Mouse (Mus musculus) myocyte (in vitro differentiated cells): ENCODE results near the gene Tprn.

ENCODE experiments used
- CEBPB ChIP-seq: IDR thresholded peaks from 2 replicates; pipeline ENCODE4 v1.6.1; 2011; ENCODE audit warnings: mild to moderate bottlenecking, moderate library complexity; ENCODE audit not compliant: poor library complexity, insufficient read depth, severe bottlenecking
- E2F4 ChIP-seq: IDR thresholded peaks from one replicate; pipeline ENCODE4 v1.6.1; 2011; ENCODE audit warnings: mild to moderate bottlenecking, control low read depth, moderate library complexity; ENCODE audit not compliant: insufficient read depth
- MAX ChIP-seq: IDR thresholded peaks from one replicate; pipeline ENCODE4 v1.6.1; 2011; ENCODE audit warnings: low read depth, mild to moderate bottlenecking, control low read depth
- POLR2A ChIP-seq: IDR thresholded peaks from one replicate; pipeline ENCODE4 v1.6.1; 2011; ENCODE audit warnings: low read depth, mild to moderate bottlenecking, control low read depth, moderate library complexity; ENCODE audit not compliant: insufficient read length

GRCm38 (mm10) chr2:25228431-25228889, 34.0 kb upstream of the Tprn start:
- TF ChIP-seq POLR2A (no peak), CEBPB (peak; percentile 84), MAX (no peak), E2F4 (no peak)
